Mouse (Mus musculus) kidney, adult 2 months (tissue): ENCODE data around the gene Ero1lb. TPM values are rescaled to one million over a fixed set of nuclear protein-coding genes. Genes with fewer than 3 reads are reported as not detected.

Source experiments
- DNase-seq: peaks from one replicate; pipeline ENCODE4 v3.0.0; 2021
- H3K27ac ChIP-seq: fragments of 200-500 bp; 2 replicates; pipeline ENCODE4 v1.5.1; 2012; ENCODE audit warnings: low read depth, low read length, control low read depth, inconsistent platforms; ENCODE audit not compliant: insufficient read depth
- H3K27me3 ChIP-seq: fragments of 200-500 bp; replicated peaks from 2 replicates; pipeline ENCODE4 v1.6.1; 2012; ENCODE audit warnings: mild to moderate bottlenecking, moderate library complexity, low read length, inconsistent platforms; ENCODE audit not compliant: control insufficient read depth, insufficient read depth
- H3K36me3 ChIP-seq: fragments of 200-500 bp; 2 replicates; pipeline ENCODE4 v1.6.1; 2012; ENCODE audit warnings: mild to moderate bottlenecking, moderate library complexity, low read length, inconsistent platforms; ENCODE audit not compliant: control insufficient read depth, insufficient read depth
- H3K4me1 ChIP-seq: fragments of 200-500 bp; 2 replicates; pipeline ENCODE4 v1.6.1; 2011; ENCODE audit warnings: low read length; ENCODE audit not compliant: control insufficient read depth, insufficient read depth
- H3K4me3 ChIP-seq: fragments of 200-500 bp; 2 replicates; pipeline ENCODE4 v1.5.1; 2011; ENCODE audit warnings: mild to moderate bottlenecking, low read depth, low read length, control low read depth; ENCODE audit not compliant: insufficient read depth
- CTCF ChIP-seq: fragments of 200-500 bp; conservative IDR thresholded peaks from 2 replicates; pipeline ENCODE4 v1.5.1; 2011; ENCODE audit warnings: low read depth, mild to moderate bottlenecking, control low read depth, low read length, moderate library complexity, mixed read lengths; ENCODE audit not compliant: insufficient read depth, insufficient read length
- POLR2A ChIP-seq: fragments of 200-500 bp; IDR thresholded peaks from one replicate; pipeline ENCODE4 v1.6.1; 2011; ENCODE audit warnings: low read depth, low read length, control low read depth
- WGBS: fragments of 180-500 bp; shearing (Covaris S2); methylation state at CpG from one replicate; pipeline ENCODE4 v1.1.7; 2018; 5-methylcytosine and 5-hydroxymethylcytosine counted together
- polyA plus RNA-seq: library from polyadenylated mRNA; depleted of rRNA; stranded (reverse); fragments of >200 nt; gene quantifications from 2 replicates; pipeline ENCODE4 v1.2.3, GENCODE M21; 2012

Gene Ero1lb
- polyA plus RNA-seq, 1 experiment: 3.2 TPM

GRCm38 (mm10) chr13:12559462-12560120, 6.1 kb upstream of the Ero1lb start:
- Histone ChIP-seq H3K4me3 (no peak overlapping the region), H3K36me3 (no peaks in the 10 kb centered on the region), H3K27me3 (no peaks in the 10 kb centered on the region), H3K27ac (no peak overlapping the region), H3K4me1 (no peaks in the 10 kb centered on the region)
- WGBS: 83% methylated on average over 6 of the region's 6 CpGs
- no peak for DNase-seq
- TF ChIP-seq POLR2A (no peak), CTCF (no peak)

GRCm38 (mm10) chr13:12561729-12562128, 3.9 kb upstream of the Ero1lb start:
- TF ChIP-seq CTCF (no peak), POLR2A (no peak)
- WGBS: 77% methylated on average over 2 of the region's 2 CpGs
- Histone ChIP-seq H3K4me1 (no peaks in the 10 kb centered on the region; the same call in 1 of the 2 replicates), H3K36me3 (no peaks in the 10 kb centered on the region), H3K27me3 (no peaks in the 10 kb centered on the region), H3K4me3 (no peak overlapping the region), H3K27ac (no peak overlapping the region)
- no peak for DNase-seq

GRCm38 (mm10) chr13:12562256-12562655, 3.4 kb upstream of the Ero1lb start:
- TF ChIP-seq CTCF (no peak), POLR2A (no peak)
- Histone ChIP-seq H3K4me1 (no peaks in the 10 kb centered on the region; the same call in 1 of the 2 replicates), H3K27me3 (no peaks in the 10 kb centered on the region), H3K36me3 (no peaks in the 10 kb centered on the region), H3K4me3 (no peak overlapping the region), H3K27ac (no peak overlapping the region)
- 87% methylated on average over 4 of the region's 4 CpGs for WGBS
- no peak for DNase-seq

GRCm38 (mm10) chr13:12567936-12568335, 2.3 kb downstream of the Ero1lb start:
- no peak for DNase-seq
- Histone ChIP-seq H3K4me3 (no peak overlapping the region), H3K27me3 (no peaks in the 10 kb centered on the region), H3K27ac (no peak overlapping the region), H3K4me1 (no peaks in the 10 kb centered on the region; the same call in 1 of the 2 replicates), H3K36me3 (no peaks in the 10 kb centered on the region)
- 90% methylated on average over 1 of the region's 1 CpGs for WGBS
- TF ChIP-seq POLR2A (no peak), CTCF (no peak)

GRCm38 (mm10) chr13:12568597-12569469, 3.2 kb downstream of the Ero1lb start:
- no peak overlapping the region for H3K27ac ChIP-seq
- H3K36me3 ChIP-seq: no peaks in the 10 kb centered on the region
- no peak overlapping the region for H3K4me3 ChIP-seq
- WGBS: 82% methylated on average over 9 of the region's 9 CpGs
- DNase-seq: no peak
- TF ChIP-seq CTCF: no peak
- TF ChIP-seq POLR2A: no peak
- H3K27me3 ChIP-seq: no peaks in the 10 kb centered on the region
- H3K4me1 ChIP-seq: no peaks in the 10 kb centered on the region; the same call in 1 of the 2 replicates

GRCm38 (mm10) chr13:12569741-12570140, 4.1 kb downstream of the Ero1lb start:
- Histone ChIP-seq H3K4me1 (no peaks in the 10 kb centered on the region; the same call in 1 of the 2 replicates), H3K4me3 (no peak overlapping the region), H3K36me3 (no peaks in the 10 kb centered on the region), H3K27me3 (no peaks in the 10 kb centered on the region), H3K27ac (no peak overlapping the region)
- 79% methylated on average over 7 of the region's 7 CpGs for WGBS
- DNase-seq: no peak
- no peak for TF ChIP-seq CTCF
- TF ChIP-seq POLR2A: no peak

GRCm38 (mm10) chr13:12574979-12575536, 9.4 kb downstream of the Ero1lb start:
- WGBS: 80% methylated on average over 9 of the region's 9 CpGs
- peak; percentile 19 for DNase-seq
- no peak for TF ChIP-seq CTCF
- no peak for TF ChIP-seq POLR2A
- Histone ChIP-seq H3K4me1 (no peaks in the 10 kb centered on the region), H3K27ac (no peak overlapping the region), H3K36me3 (no peaks in the 10 kb centered on the region), H3K4me3 (peak overlapping the region; percentile 10; the same call in 1 of the 2 replicates), H3K27me3 (no peaks in the 10 kb centered on the region)
